Mouse (Mus musculus) erythroblast, adult 5-6 weeks (primary cell): ENCODE results near the gene Sgip1. TPM values are rescaled to one million over a fixed set of nuclear protein-coding genes. Genes with fewer than 3 reads are reported as not detected.

Source experiments
- ATAC-seq: replicated peaks from 2 replicates; pipeline ENCODE4 v1.8.0; 2016; ENCODE audit warnings: moderate number of reproducible peaks, mild to moderate bottlenecking, moderate TSS enrichment, inconsistent platforms; ENCODE audit not compliant: poor library complexity, low FRiP score, severe bottlenecking
- total RNA-seq, 2 experiments: library from RNA; stranded (forward) in 1 of 2; stranded (reverse) in 1 of 2; fragments of 150-400 nt in 1 of 2; fragments of 200-764, 138-1000 nt in 1 of 2; gene quantifications; 2 replicates each; pipeline versions ENCODE4 v1.2.3 to v1.2.4; 2015 to 2017; ENCODE audit warnings: low replicate concordance in 2 of 2

The Sgip1 gene
- total RNA-seq, 2 experiments from 2014 or later = 0.60 to 3.1 TPM

GRCm38 (mm10) chr4:102773841-102774240 lies 32.7 kb downstream of the Sgip1 start:
- ATAC-seq = no peak

GRCm38 (mm10) chr4:102774549-102774948 lies 33.5 kb downstream of the Sgip1 start:
- ATAC-seq = no peak

GRCm38 (mm10) chr4:102775596-102776270 lies 34.6 kb downstream of the Sgip1 start:
- ATAC-seq = no peak

- ATAC-seq = no peak
Observed at GRCm38 (mm10) chr4:102779902-102780301, 38.8 kb downstream of the Sgip1 start.

- no peak for ATAC-seq
Observed at GRCm38 (mm10) chr4:102783063-102783748, 42.1 kb downstream of the Sgip1 start.

GRCm38 (mm10) chr4:102785158-102785557 lies 44.1 kb downstream of the Sgip1 start:
- no peak for ATAC-seq

GRCm38 (mm10) chr4:102792100-102792790 lies 51.1 kb downstream of the Sgip1 start:
- no peak for ATAC-seq

GRCm38 (mm10) chr4:102801471-102801870 lies 60.4 kb downstream of the Sgip1 start:
- no peak for ATAC-seq

GRCm38 (mm10) chr4:102801936-102802335 lies 60.8 kb downstream of the Sgip1 start:
- ATAC-seq = no peak

GRCm38 (mm10) chr4:102804611-102805010 lies 63.5 kb downstream of the Sgip1 start:
- ATAC-seq = no peak

- ATAC-seq = no peak
Observed at GRCm38 (mm10) chr4:102806987-102807386, 65.9 kb downstream of the Sgip1 start.

GRCm38 (mm10) chr4:102808258-102808657 lies 67.2 kb downstream of the Sgip1 start:
- ATAC-seq = no peak

GRCm38 (mm10) chr4:102809296-102809695 lies 68.2 kb downstream of the Sgip1 start:
- no peak for ATAC-seq

GRCm38 (mm10) chr4:102810277-102810676 lies 69.2 kb downstream of the Sgip1 start:
- no peak for ATAC-seq

GRCm38 (mm10) chr4:102811007-102811805 lies 70.1 kb downstream of the Sgip1 start:
- ATAC-seq = no peak

GRCm38 (mm10) chr4:102813346-102813745 lies 72.2 kb downstream of the Sgip1 start:
- ATAC-seq = no peak

- ATAC-seq = no peak
Observed at GRCm38 (mm10) chr4:102821786-102822185, 80.7 kb downstream of the Sgip1 start.

GRCm38 (mm10) chr4:102824494-102824893 lies 83.4 kb downstream of the Sgip1 start:
- ATAC-seq = no peak

GRCm38 (mm10) chr4:102826159-102826558 lies 85.1 kb downstream of the Sgip1 start:
- no peak for ATAC-seq

GRCm38 (mm10) chr4:102828518-102828917 lies 87.4 kb downstream of the Sgip1 start:
- ATAC-seq = no peak
